Mouse (Mus musculus): ENCODE results near the gene C2cd4c. TPM values are rescaled to one million over a fixed set of nuclear protein-coding genes. Genes with fewer than 3 reads are reported as not detected.

The C2cd4c gene
- polyA plus RNA-seq, 1 experiment from 2014 or later = 0.11 TPM

- Histone ChIP-seq H3K4me3 (no peak overlapping the region), H3K9me3 (replicated peaks) (no peaks in the 10 kb centered on the region), H3K36me3 (no peaks in the 10 kb centered on the region), H3K27me3 (ENCODE audit: low read depth, poor library complexity, severe bottlenecking) (peaks cover 45% of the 10 kb centered on the region), H3K27ac (replicated peaks) (no peak overlapping the region), H3K4me1 (peaks cover 26% of the 10 kb centered on the region)
- DNase-seq (ENCODE audit: low spot score) = peak; percentile 11
- WGBS = 43% methylated on average over 2 of the region's 2 CpGs
These were observed 5.9 kb downstream of the C2cd4c start for GRCm38 (mm10) chr10:79607892-79608291.

- 70% methylated on average over 4 of the region's 4 CpGs for WGBS
- DNase-seq (ENCODE audit: low spot score) = no peak
- peaks cover 12% of the 10 kb centered on the region for H3K4me1 ChIP-seq
- H3K27ac ChIP-seq (replicated peaks) = no peak overlapping the region
- no peaks in the 10 kb centered on the region for H3K36me3 ChIP-seq
- H3K9me3 ChIP-seq (replicated peaks) = no peaks in the 10 kb centered on the region
- peaks cover 31% of the 10 kb centered on the region for H3K27me3 ChIP-seq (ENCODE audit: low read depth, poor library complexity, severe bottlenecking)
- H3K4me3 ChIP-seq = no peak overlapping the region
These were observed 7.3 kb downstream of the C2cd4c start for GRCm38 (mm10) chr10:79606537-79606936.

- no peak for DNase-seq (ENCODE audit: low spot score)
- Histone ChIP-seq H3K27me3 (ENCODE audit: low read depth, poor library complexity, severe bottlenecking) (peaks cover 32% of the 10 kb centered on the region), H3K27ac (replicated peaks) (no peak overlapping the region), H3K4me3 (no peak overlapping the region), H3K4me1 (peaks cover 10% of the 10 kb centered on the region), H3K9me3 (replicated peaks) (no peaks in the 10 kb centered on the region), H3K36me3 (no peaks in the 10 kb centered on the region)
- 82% methylated on average over 4 of the region's 4 CpGs for WGBS
These were observed 15.9 kb downstream of the C2cd4c start for GRCm38 (mm10) chr10:79597936-79598230.

GRCm38 (mm10) chr10:79597051-79597935, 16.5 kb downstream of the C2cd4c start:
- DNase-seq (ENCODE audit: low spot score) = no peak
- Histone ChIP-seq H3K4me3 (no peak overlapping the region), H3K9me3 (replicated peaks) (no peaks in the 10 kb centered on the region), H3K27me3 (ENCODE audit: low read depth, poor library complexity, severe bottlenecking) (peaks cover 32% of the 10 kb centered on the region), H3K36me3 (no peaks in the 10 kb centered on the region), H3K27ac (replicated peaks) (no peak overlapping the region), H3K4me1 (peaks cover 10% of the 10 kb centered on the region)
- whole genome bisulfite sequencing = 33% methylated on average over 13 of the region's 13 CpGs

GRCm38 (mm10) chr10:79595590-79595929, 18.3 kb downstream of the C2cd4c start:
- DNase-seq (ENCODE audit: low spot score) = no peak
- WGBS = 62% methylated on average over 8 of the region's 8 CpGs
- Histone ChIP-seq H3K4me3 (no peak overlapping the region), H3K4me1 (peaks cover 10% of the 10 kb centered on the region), H3K9me3 (replicated peaks) (no peaks in the 10 kb centered on the region), H3K27ac (replicated peaks) (no peak overlapping the region), H3K27me3 (ENCODE audit: low read depth, poor library complexity, severe bottlenecking) (peaks cover 32% of the 10 kb centered on the region), H3K36me3 (no peaks in the 10 kb centered on the region)

- DNase-seq (ENCODE audit: low spot score) = peak; percentile 71
- Histone ChIP-seq H3K27me3 (ENCODE audit: low read depth, poor library complexity, severe bottlenecking) (peaks cover 32% of the 10 kb centered on the region), H3K4me3 (no peak overlapping the region), H3K36me3 (no peaks in the 10 kb centered on the region), H3K27ac (replicated peaks) (no peak overlapping the region), H3K4me1 (peaks cover 10% of the 10 kb centered on the region), H3K9me3 (replicated peaks) (no peaks in the 10 kb centered on the region)
- WGBS = 21% methylated on average over 17 of the region's 17 CpGs
These were observed 18.8 kb downstream of the C2cd4c start for GRCm38 (mm10) chr10:79594872-79595589.

GRCm38 (mm10) chr10:79594111-79594510, 19.7 kb downstream of the C2cd4c start:
- H3K27ac ChIP-seq (replicated peaks) = no peak overlapping the region
- H3K4me1 ChIP-seq = peaks cover 10% of the 10 kb centered on the region
- WGBS = 62% methylated on average over 6 of the region's 6 CpGs
- H3K27me3 ChIP-seq (ENCODE audit: low read depth, poor library complexity, severe bottlenecking) = peaks cover 32% of the 10 kb centered on the region
- H3K4me3 ChIP-seq = no peak overlapping the region
- no peak for DNase-seq (ENCODE audit: low spot score)
- H3K9me3 ChIP-seq (replicated peaks) = no peaks in the 10 kb centered on the region
- no peaks in the 10 kb centered on the region for H3K36me3 ChIP-seq

- DNase-seq (ENCODE audit: low spot score) = no peak
- H3K36me3 ChIP-seq = no peaks in the 10 kb centered on the region
- 95% methylated on average over 1 of the region's 1 CpGs for whole genome bisulfite sequencing
- no peak overlapping the region for H3K27ac ChIP-seq (replicated peaks)
- H3K9me3 ChIP-seq (replicated peaks) = no peaks in the 10 kb centered on the region
- peaks cover 19% of the 10 kb centered on the region for H3K27me3 ChIP-seq (ENCODE audit: low read depth, poor library complexity, severe bottlenecking)
- no peaks in the 10 kb centered on the region for H3K4me1 ChIP-seq
- H3K4me3 ChIP-seq = no peak overlapping the region
These were observed 23.1 kb downstream of the C2cd4c start for GRCm38 (mm10) chr10:79590702-79591101.

- Histone ChIP-seq H3K4me1 (no peaks in the 10 kb centered on the region), H3K36me3 (no peaks in the 10 kb centered on the region), H3K27ac (replicated peaks) (no peak overlapping the region), H3K4me3 (no peak overlapping the region), H3K27me3 (ENCODE audit: low read depth, poor library complexity, severe bottlenecking) (no peaks in the 10 kb centered on the region), H3K9me3 (replicated peaks) (no peaks in the 10 kb centered on the region)
- WGBS = 77% methylated on average over 4 of the region's 4 CpGs
- no peak for DNase-seq (ENCODE audit: low spot score)
These were observed 26.1 kb downstream of the C2cd4c start for GRCm38 (mm10) chr10:79587752-79588126.

- Histone ChIP-seq H3K4me3 (no peak within 1 kb of the TSS), H3K4me1 (no peaks in the 10 kb centered on the region), H3K27me3 (ENCODE audit: low read depth, poor library complexity, severe bottlenecking) (no peaks in the 10 kb centered on the region), H3K27ac (replicated peaks) (no peak within 1 kb of the TSS), H3K36me3 (no peaks in the 10 kb centered on the region), H3K9me3 (replicated peaks) (no peaks in the 10 kb centered on the region)
- DNase-seq (ENCODE audit: low spot score) = no peak
- 81% methylated on average over 5 of the region's 5 CpGs for WGBS
These were observed 26.6 kb downstream of the C2cd4c start, which contains the start of gene Theg for GRCm38 (mm10) chr10:79587061-79587751. Gene Theg, minus strand, starts transcription at chr10:79587331.

- Histone ChIP-seq H3K27me3 (ENCODE audit: low read depth, poor library complexity, severe bottlenecking) (no peaks in the 10 kb centered on the region), H3K4me1 (no peaks in the 10 kb centered on the region), H3K4me3 (no peak overlapping the region), H3K27ac (replicated peaks) (no peak overlapping the region), H3K36me3 (no peaks in the 10 kb centered on the region), H3K9me3 (replicated peaks) (no peaks in the 10 kb centered on the region)
- 86% methylated on average over 8 of the region's 8 CpGs for WGBS
- DNase-seq (ENCODE audit: low spot score) = no peak
These were observed 27.6 kb downstream of the C2cd4c start for GRCm38 (mm10) chr10:79586243-79586642.

- H3K27ac ChIP-seq (replicated peaks) = no peak overlapping the region
- WGBS = 90% methylated on average over 5 of the region's 5 CpGs
- H3K9me3 ChIP-seq (replicated peaks) = no peaks in the 10 kb centered on the region
- H3K36me3 ChIP-seq = no peaks in the 10 kb centered on the region
- no peak overlapping the region for H3K4me3 ChIP-seq
- no peaks in the 10 kb centered on the region for H3K4me1 ChIP-seq
- no peaks in the 10 kb centered on the region for H3K27me3 ChIP-seq (ENCODE audit: low read depth, poor library complexity, severe bottlenecking)
- no peak for DNase-seq (ENCODE audit: low spot score)
These were observed 28.1 kb downstream of the C2cd4c start for GRCm38 (mm10) chr10:79585723-79586122.

- no peaks in the 10 kb centered on the region for H3K36me3 ChIP-seq
- no peaks in the 10 kb centered on the region for H3K4me1 ChIP-seq
- H3K27me3 ChIP-seq (ENCODE audit: low read depth, poor library complexity, severe bottlenecking) = no peaks in the 10 kb centered on the region
- H3K27ac ChIP-seq (replicated peaks) = no peak overlapping the region
- WGBS = 90% methylated on average over 6 of the region's 6 CpGs
- no peaks in the 10 kb centered on the region for H3K9me3 ChIP-seq (replicated peaks)
- H3K4me3 ChIP-seq = no peak overlapping the region
- no peak for DNase-seq (ENCODE audit: low spot score)
These were observed 28.7 kb downstream of the C2cd4c start for GRCm38 (mm10) chr10:79585136-79585535.
